In the genomic region with DNA sequence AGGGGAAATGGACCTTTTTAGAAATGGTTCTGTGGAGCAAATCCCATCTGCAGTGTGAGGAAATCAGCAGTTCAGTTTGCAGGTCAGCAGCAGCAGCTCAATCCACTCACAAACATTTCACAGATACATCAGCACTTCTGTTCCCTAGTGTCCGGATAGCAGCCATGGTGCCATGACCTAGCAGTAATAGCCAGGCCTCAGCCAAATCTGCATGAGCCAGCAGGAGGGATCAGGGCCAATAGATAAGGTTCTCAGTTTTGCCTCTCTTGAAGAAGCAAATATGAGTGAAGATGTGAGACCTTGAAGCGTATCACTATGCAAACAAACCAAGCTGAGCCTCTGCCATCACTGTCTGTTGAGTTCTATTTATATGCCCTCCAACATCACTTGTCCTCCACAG, we compare ENCODE assay signal across 26 mouse cellular contexts.
DNase-seq lines count a peak whose midpoint lies in the region; ATAC-seq and TF ChIP-seq lines count a peak whose summit lies in the region.
"Had no signal": no experiment of that assay in that cellular context is flagged by ENCODE, and none has a peak within 500 bp of the region (broad histone marks: within the 10 kb centered on the region; RNA-seq: fewer than 3 reads in every experiment).

No protein-coding gene starts in this region.

- no peaks in the 10 kb centered on the region for H3K9me3 ChIP-seq in heart, embryonic 11.5 days (replicated peaks; ENCODE audit: control insufficient read depth, low read length)
- H3K9me3 ChIP-seq in lung, postnatal 0 days (ENCODE audit: low read length): no peaks in the 10 kb centered on the region
- H3K9me3 ChIP-seq: embryonic facial prominence, embryonic 13.5 days; forebrain, embryonic 10.5 days; heart, embryonic 15.5 days; kidney, embryonic 15.5 days; limb, embryonic 12.5 days; liver, embryonic 15.5 days had no signal

- 28% methylated on average over 2 of the region's 2 CpGs for WGBS in heart, adult 2 months
- WGBS in heart, embryonic 11.5 days (ENCODE audit: insufficient replicate concordance): 78% methylated on average over 2 of the region's 2 CpGs
- WGBS in lung, postnatal 0 days: 56% methylated on average over 2 of the region's 2 CpGs

- peak; percentile 26 to 37 for DNase-seq in heart, adult 2 months
- peak; percentile 2 for DNase-seq in lung, postnatal 36 days
- no peak for DNase-seq in lung, postnatal 0 days (ENCODE audit: low spot score)
- peak; percentile 46 to 63 for DNase-seq in heart, adult 9 months (ENCODE audit: low spot score in 2 of 2)
- peak; percentile 12 to 24 for DNase-seq in heart, postnatal 36 days
- DNase-seq in cerebellum, adult 11 months: no peak
- DNase-seq: adrenal gland, postnatal 10 days; cerebellum, adult 11-12 months; cerebellum, adult 9-11 months; embryo, embryonic 11 days; gastrocnemius, adult 2 months; kidney, adult 18-20 months; kidney, postnatal 36 days; midbrain, embryonic 14.5 days had no signal

- H3K79me2 ChIP-seq in heart, adult 2 months (replicated peaks; ENCODE audit: control insufficient read depth, insufficient read depth, low read length): no peaks in the 10 kb centered on the region

- ATAC-seq in heart, embryonic 11.5 days (replicated peaks; ENCODE audit: insufficient number of reproducible peaks, low FRiP score, low TSS enrichment): no peak
- ATAC-seq in lung, postnatal 0 days: no peak
- ATAC-seq: forebrain, embryonic 16.5 days; hindbrain, embryonic 16.5 days; Patski had no signal

- no peaks in the 10 kb centered on the region for H3K4me1 ChIP-seq in heart, adult 2 months (ENCODE audit: control insufficient read depth, insufficient read depth, low read length)
- no peaks in the 10 kb centered on the region for H3K4me1 ChIP-seq in heart, embryonic 11.5 days (ENCODE audit: control insufficient read depth, insufficient read depth, low read length)
- H3K4me1 ChIP-seq in lung, postnatal 0 days (ENCODE audit: insufficient read depth, low read depth, low read length): no peaks in the 10 kb centered on the region
- H3K4me1 ChIP-seq: embryonic facial prominence, embryonic 13.5 days; forebrain, embryonic 10.5 days; heart, embryonic 15.5 days; kidney, embryonic 15.5 days; limb, embryonic 12.5 days; liver, embryonic 15.5 days had no signal

- no peak for TF ChIP-seq CTCF in heart, adult 2 months (IDR thresholded peaks at IDR 0.05)
- no peak for TF ChIP-seq CTCF in lung, postnatal 0 days (IDR thresholded peaks at IDR 0.05)

- H3K27ac ChIP-seq in heart, adult 2 months: no peak overlapping the region
- no peak overlapping the region for H3K27ac ChIP-seq in heart, embryonic 11.5 days (ENCODE audit: low read depth, low read length)
- H3K27ac ChIP-seq in lung, postnatal 0 days (ENCODE audit: low read length): no peak overlapping the region
- H3K27ac ChIP-seq: embryonic facial prominence, embryonic 13.5 days; forebrain, embryonic 10.5 days; gastrocnemius, adult 2 months; heart, embryonic 15.5 days; kidney, embryonic 15.5 days; layer of hippocampus, adult 2 months; left cerebral cortex, adult 2 months; limb, embryonic 12.5 days; liver, embryonic 15.5 days had no signal

- no peak overlapping the region for H3K4me3 ChIP-seq in heart, adult 2 months
- no peak overlapping the region for H3K4me3 ChIP-seq in heart, embryonic 11.5 days (ENCODE audit: low read depth, low read length)
- H3K4me3 ChIP-seq in lung, postnatal 0 days (ENCODE audit: low read depth, low read length): no peak overlapping the region
- H3K4me3 ChIP-seq: embryonic facial prominence, embryonic 13.5 days; forebrain, embryonic 10.5 days; gastrocnemius, adult 2 months; heart, embryonic 15.5 days; kidney, embryonic 15.5 days; layer of hippocampus, adult 2 months; left cerebral cortex, adult 2 months; limb, embryonic 12.5 days; liver, embryonic 15.5 days had no signal

- no peak for TF ChIP-seq EP300 in heart, adult 2 months (IDR thresholded peaks at IDR 0.05; ENCODE audit: insufficient read depth, low read depth, low read length)
- no peak for TF ChIP-seq EP300 in lung, postnatal 0 days (IDR thresholded peaks at IDR 0.05)

- TF ChIP-seq POLR2A in heart, adult 2 months (IDR thresholded peaks at IDR 0.05; ENCODE audit: insufficient read depth, low read depth, low read length): no peak

- H3K27me3 ChIP-seq in heart, adult 2 months (ENCODE audit: control insufficient read depth, insufficient read depth, low read length): no peaks in the 10 kb centered on the region
- no peaks in the 10 kb centered on the region for H3K27me3 ChIP-seq in heart, embryonic 11.5 days (ENCODE audit: control insufficient read depth, insufficient read depth, low read length)
- no peaks in the 10 kb centered on the region for H3K27me3 ChIP-seq in lung, postnatal 0 days (replicated peaks; ENCODE audit: insufficient read depth, low read length)
- H3K27me3 ChIP-seq: embryonic facial prominence, embryonic 13.5 days; heart, embryonic 15.5 days; kidney, embryonic 15.5 days; limb, embryonic 12.5 days; liver, embryonic 15.5 days; Patski had no signal

- no peak overlapping the region for H3K9ac ChIP-seq in heart, adult 2 months (ENCODE audit: low read depth, low read length)
- no peak overlapping the region for H3K9ac ChIP-seq in heart, embryonic 11.5 days (ENCODE audit: low read depth, low read length)
- H3K9ac ChIP-seq in lung, postnatal 0 days (replicated peaks; ENCODE audit: low read depth): no peak overlapping the region
- H3K9ac ChIP-seq: embryonic facial prominence, embryonic 13.5 days; heart, embryonic 15.5 days; kidney, embryonic 15.5 days; limb, embryonic 12.5 days; liver, embryonic 15.5 days had no signal

- H3K36me3 ChIP-seq in heart, adult 2 months (ENCODE audit: control insufficient read depth, insufficient read depth, low read length): no peaks in the 10 kb centered on the region
- H3K36me3 ChIP-seq in heart, embryonic 11.5 days (ENCODE audit: control insufficient read depth, insufficient read depth, low read length): no peaks in the 10 kb centered on the region
- no peaks in the 10 kb centered on the region for H3K36me3 ChIP-seq in lung, postnatal 0 days (ENCODE audit: insufficient read depth, low read length)
- H3K36me3 ChIP-seq: embryonic facial prominence, embryonic 13.5 days; forebrain, embryonic 10.5 days; heart, embryonic 15.5 days; kidney, embryonic 15.5 days; limb, embryonic 12.5 days; liver, embryonic 15.5 days had no signal

- no peak overlapping the region for H3K4me2 ChIP-seq in heart, embryonic 11.5 days
- no peak overlapping the region for H3K4me2 ChIP-seq in lung, postnatal 0 days (replicated peaks; ENCODE audit: low read depth, low read length)
- H3K4me2 ChIP-seq: embryonic facial prominence, embryonic 13.5 days; heart, embryonic 15.5 days; kidney, embryonic 15.5 days; limb, embryonic 12.5 days; liver, embryonic 15.5 days had no signal

- intact Hi-C loops in heart, adult 2 months (cut with DNase I): no loop called here
- intact Hi-C loops in heart, postnatal 36 days (cut with DNase I): no loop called here

Comparison
In these comparisons a context has a peak if more than half of its experiments do, and no peak if none do; other contexts are left out.
1. DNase-seq: peak in heart, adult 2 months (2 of 2), lung, postnatal 36 days (single experiment), heart, adult 9 months (2 of 2) and heart, postnatal 36 days (2 of 2); none in lung, postnatal 0 days (single experiment) and cerebellum, adult 11 months (single experiment).